Mouse (Mus musculus) liver, embryonic 16.5 days (tissue): ENCODE measurements around the gene Vsig10l. TPM values are rescaled to one million over a fixed set of nuclear protein-coding genes. Genes with fewer than 3 reads are reported as not detected.
A peak's percentile ranks its signal among the peaks of the same experiment; 100 is the strongest.

Experiments used
- ATAC-seq: fragments of 200-750 bp; cut with Nextera tagmentation; 2 replicates; pipeline ENCODE4 v1.8.0; 2017; ENCODE audit warnings: low read depth, mild to moderate bottlenecking, moderate number of reproducible peaks, moderate library complexity
- H3K27ac ChIP-seq: fragments of 300-500 bp; sonication (generic); 2 replicates; pipeline ENCODE4 v1.5.1; 2014; ENCODE audit warnings: mild to moderate bottlenecking, low read length
- H3K27me3 ChIP-seq: fragments of 300-500 bp; sonication (generic); 2 replicates; pipeline ENCODE4 v1.6.1; 2014; ENCODE audit warnings: low read depth, low read length, mixed read lengths; ENCODE audit not compliant: control insufficient read depth, insufficient read depth
- H3K36me3 ChIP-seq: fragments of 300-500 bp; sonication (generic); 2 replicates; pipeline ENCODE4 v1.6.1; 2014; ENCODE audit warnings: mild to moderate bottlenecking; ENCODE audit not compliant: control insufficient read depth, insufficient read depth
- H3K4me1 ChIP-seq: fragments of 300-500 bp; sonication (generic); 2 replicates; pipeline ENCODE4 v1.6.1; 2014; ENCODE audit warnings: low read depth, low read length, mixed read lengths; ENCODE audit not compliant: control insufficient read depth
- H3K4me2 ChIP-seq: fragments of 300-500 bp; sonication (generic); 2 replicates; pipeline ENCODE4 v1.6.1; 2014; ENCODE audit warnings: low read depth, low read length, mixed read lengths
- H3K4me3 ChIP-seq: fragments of 300-500 bp; sonication (generic); 2 replicates; pipeline ENCODE4 v1.5.1; 2014; ENCODE audit warnings: low read depth, mild to moderate bottlenecking, low read length
- H3K9ac ChIP-seq: fragments of 300-500 bp; sonication (generic); 2 replicates; pipeline ENCODE4 v1.6.1; 2014; ENCODE audit warnings: low read depth, low read length
- H3K9me3 ChIP-seq: fragments of 300-500 bp; sonication (generic); replicated peaks from 2 replicates; pipeline ENCODE4 v1.6.1; 2016; ENCODE audit warnings: low read length; ENCODE audit not compliant: control insufficient read depth
- WGBS: fragments of 180-500 bp; shearing (Covaris S2); extraction: QIAGEN DNeasy Blood & Tissue Kit; methylation state at CpG from one replicate; pipeline ENCODE4 v1.1.7; 2014; ENCODE audit not compliant: insufficient replicate concordance; 5-methylcytosine and 5-hydroxymethylcytosine counted together
- polyA plus RNA-seq: library from polyadenylated mRNA; unstranded; fragments of >200 nt; fragmentation: Nextera tagmentation; extraction: Ambion mirVana; gene quantifications from 2 replicates; pipeline ENCODE4 v1.2.1, GENCODE M21; 2015

Vsig10l gene
- polyA plus RNA-seq, 1 experiment from 2014 or later: 1.3 TPM

GRCm38 (mm10) chr7:43448246-43448645 is 14.7 kb upstream of the Vsig10l start:
- Histone ChIP-seq H3K9me3 (no peaks in the 10 kb centered on the region), H3K27me3 (no peaks in the 10 kb centered on the region), H3K4me1 (peaks cover 17% of the 10 kb centered on the region), H3K27ac (no peak overlapping the region), H3K36me3 (no peaks in the 10 kb centered on the region; the same call in 1 of the 2 replicates), H3K4me2 (no peak overlapping the region), H3K9ac (no peak overlapping the region), H3K4me3 (no peak overlapping the region)
- WGBS: 75% methylated on average over 2 of the region's 3 CpGs
- ATAC-seq: no peak

- H3K9me3 ChIP-seq: no peaks in the 10 kb centered on the region
- H3K4me2 ChIP-seq: no peak overlapping the region
- 83% methylated on average over 2 of the region's 2 CpGs for WGBS
- H3K9ac ChIP-seq: no peak overlapping the region
- no peak for ATAC-seq
- no peaks in the 10 kb centered on the region for H3K27me3 ChIP-seq
- no peak overlapping the region for H3K4me3 ChIP-seq
- H3K36me3 ChIP-seq: peaks cover 8% of the 10 kb centered on the region
- H3K4me1 ChIP-seq: peaks cover 13% of the 10 kb centered on the region
- H3K27ac ChIP-seq: no peak overlapping the region
These were observed 13.1 kb upstream of the Vsig10l start for GRCm38 (mm10) chr7:43449811-43450210.

- WGBS: 80% methylated on average over 11 of the region's 11 CpGs
- peaks cover 11% of the 10 kb centered on the region for H3K36me3 ChIP-seq
- H3K4me2 ChIP-seq: no peak overlapping the region
- ATAC-seq: no peak
- no peak overlapping the region for H3K4me3 ChIP-seq
- no peak overlapping the region for H3K27ac ChIP-seq
- no peak overlapping the region for H3K9ac ChIP-seq
- no peaks in the 10 kb centered on the region for H3K27me3 ChIP-seq
- no peaks in the 10 kb centered on the region for H3K9me3 ChIP-seq
- peaks cover 6% of the 10 kb centered on the region; the same call in 1 of the 2 replicates for H3K4me1 ChIP-seq
These were observed 11.2 kb upstream of the Vsig10l start for GRCm38 (mm10) chr7:43451726-43452125.

- peaks cover 13% of the 10 kb centered on the region for H3K36me3 ChIP-seq
- peaks cover 2% of the 10 kb centered on the region; the same call in 1 of the 2 replicates for H3K4me1 ChIP-seq
- no peak overlapping the region for H3K27ac ChIP-seq
- 26% methylated on average over 4 of the region's 4 CpGs for WGBS
- no peak overlapping the region for H3K9ac ChIP-seq
- no peak overlapping the region for H3K4me2 ChIP-seq
- no peak; the same call in 1 of the 2 replicates for ATAC-seq
- no peaks in the 10 kb centered on the region for H3K9me3 ChIP-seq
- H3K27me3 ChIP-seq: no peaks in the 10 kb centered on the region
- no peak overlapping the region for H3K4me3 ChIP-seq
These were observed 10.3 kb upstream of the Vsig10l start for GRCm38 (mm10) chr7:43452609-43453008.

- Histone ChIP-seq H3K9ac (no peak overlapping the region), H3K4me3 (no peak overlapping the region), H3K4me1 (no peaks in the 10 kb centered on the region; the same call in 1 of the 2 replicates), H3K9me3 (no peaks in the 10 kb centered on the region), H3K27ac (no peak overlapping the region), H3K27me3 (no peaks in the 10 kb centered on the region), H3K4me2 (no peak overlapping the region), H3K36me3 (peaks cover 13% of the 10 kb centered on the region)
- no peak for ATAC-seq
- 71% methylated on average over 14 of the region's 14 CpGs for WGBS
These were observed 9.2 kb upstream of the Vsig10l start for GRCm38 (mm10) chr7:43453599-43454355.

GRCm38 (mm10) chr7:43454371-43454770 is 8.6 kb upstream of the Vsig10l start:
- H3K4me1 ChIP-seq: no peaks in the 10 kb centered on the region; the same call in 1 of the 2 replicates
- H3K4me3 ChIP-seq: no peak overlapping the region
- H3K36me3 ChIP-seq: peaks cover 13% of the 10 kb centered on the region
- H3K4me2 ChIP-seq: no peak overlapping the region
- H3K9me3 ChIP-seq: no peaks in the 10 kb centered on the region
- no peak for ATAC-seq
- WGBS: 56% methylated on average over 6 of the region's 6 CpGs
- no peaks in the 10 kb centered on the region for H3K27me3 ChIP-seq
- no peak overlapping the region for H3K27ac ChIP-seq
- no peak overlapping the region for H3K9ac ChIP-seq

- no peaks in the 10 kb centered on the region for H3K36me3 ChIP-seq
- no peak overlapping the region for H3K4me2 ChIP-seq
- no peak overlapping the region for H3K9ac ChIP-seq
- no peak overlapping the region for H3K27ac ChIP-seq
- ATAC-seq: no peak
- 49% methylated on average over 7 of the region's 7 CpGs for WGBS
- peaks cover 19% of the 10 kb centered on the region for H3K4me1 ChIP-seq
- H3K27me3 ChIP-seq: no peaks in the 10 kb centered on the region
- no peaks in the 10 kb centered on the region for H3K9me3 ChIP-seq
- H3K4me3 ChIP-seq: no peak overlapping the region
These were observed 1.0 kb downstream of the Vsig10l start for GRCm38 (mm10) chr7:43463976-43464375.

GRCm38 (mm10) chr7:43464864-43465343 is 2.0 kb downstream of the Vsig10l start:
- Histone ChIP-seq H3K27ac (no peak overlapping the region), H3K27me3 (no peaks in the 10 kb centered on the region), H3K4me2 (peak overlapping the region; percentile 81), H3K4me1 (peaks cover 19% of the 10 kb centered on the region), H3K9me3 (no peaks in the 10 kb centered on the region), H3K4me3 (peak overlapping the region; percentile 52), H3K9ac (peak overlapping the region; percentile 58; the same call in 1 of the 2 replicates), H3K36me3 (no peaks in the 10 kb centered on the region)
- 9% methylated on average over 35 of the region's 35 CpGs for WGBS
- ATAC-seq: no peak
